Comparison of ENCODE assay signal across 11 mouse cellular contexts in genomic region chr5:121686113-121686898, GRCm38 (mm10). TPM values are rescaled to one million over a fixed set of nuclear protein-coding genes. Genes with fewer than 3 reads are reported as not detected.
DNase-seq lines count a peak whose midpoint lies in the region; ATAC-seq and TF ChIP-seq lines count a peak whose summit lies in the region.
"Had no signal": no experiment of that assay in that cellular context is flagged by ENCODE, and none has a peak within 500 bp of the region (broad histone marks: within the 10 kb centered on the region; RNA-seq: fewer than 3 reads in every experiment).

No protein-coding gene starts in this region.

- no peak overlapping the region for H3K27ac ChIP-seq in kidney, embryonic 14.5 days (ENCODE audit: low read depth, low read length)
- H3K27ac ChIP-seq in ES-Bruce4 (ENCODE audit: insufficient read depth, low read length): no peak overlapping the region
- peak overlapping the region; percentile 7; the same call in 1 of the 2 replicates for H3K27ac ChIP-seq in brown adipose tissue, adult 24 weeks (replicated peaks; ENCODE audit: low read depth, low read length)
- H3K27ac ChIP-seq in liver, embryonic 13.5 days: no peak overlapping the region
- H3K27ac ChIP-seq: hindbrain, embryonic 10.5 days; limb, embryonic 12.5 days; midbrain, embryonic 12.5 days had no signal

- peak; percentile 43 for DNase-seq in kidney, adult 11 months
- no peak for DNase-seq in liver, embryonic 13.5 days
- no peak for DNase-seq in adipocyte (ENCODE audit: low spot score)
- DNase-seq: thymus, postnatal 36 days had no signal

- H3K9ac ChIP-seq in kidney, embryonic 14.5 days (ENCODE audit: low read depth, low read length): no peak overlapping the region
- H3K9ac ChIP-seq in ES-Bruce4 (ENCODE audit: low read depth, poor library complexity, severe bottlenecking): no peak overlapping the region
- H3K9ac ChIP-seq in liver, embryonic 13.5 days: no peak overlapping the region
- H3K9ac ChIP-seq: limb, embryonic 12.5 days; midbrain, embryonic 12.5 days had no signal

- ATAC-seq in kidney, embryonic 14.5 days (ENCODE audit: low FRiP score, low TSS enrichment): no peak
- peak; percentile 37; the same call in 1 of the 2 replicates for ATAC-seq in liver, embryonic 13.5 days (ENCODE audit: low read depth)
- ATAC-seq in megakaryocyte-erythroid progenitor cell, adult 5-6 weeks (replicated peaks; ENCODE audit: low FRiP score, low TSS enrichment, poor library complexity, severe bottlenecking): no peak

- no peak for TF ChIP-seq POLR2A in ES-Bruce4 (IDR thresholded peaks at IDR 0.05; ENCODE audit: insufficient read depth, low read length)

- WGBS in kidney, embryonic 14.5 days: 79% methylated on average over 15 of the region's 15 CpGs
- WGBS in liver, embryonic 13.5 days (ENCODE audit: insufficient replicate concordance): 77% methylated on average over 15 of the region's 15 CpGs

- TF ChIP-seq EP300 in ES-Bruce4 (IDR thresholded peaks at IDR 0.05; ENCODE audit: insufficient read depth, low read depth, low read length): no peak

- H3K36me3 ChIP-seq in kidney, embryonic 14.5 days (ENCODE audit: control insufficient read depth, insufficient read depth, low read length): peaks cover 43% of the 10 kb centered on the region
- H3K36me3 ChIP-seq in ES-Bruce4 (ENCODE audit: control insufficient read depth, insufficient read depth, low read length, poor library complexity, severe bottlenecking): peaks cover 15% of the 10 kb centered on the region
- peaks cover 60% of the 10 kb centered on the region for H3K36me3 ChIP-seq in liver, embryonic 13.5 days

- H3K9me3 ChIP-seq in kidney, embryonic 14.5 days (ENCODE audit: control insufficient read depth, low read length): no peaks in the 10 kb centered on the region
- H3K9me3 ChIP-seq in ES-Bruce4 (replicated peaks; ENCODE audit: control insufficient read depth, insufficient read depth, low read length, poor library complexity, severe bottlenecking): no peaks in the 10 kb centered on the region
- no peaks in the 10 kb centered on the region for H3K9me3 ChIP-seq in liver, embryonic 13.5 days (replicated peaks)
- H3K9me3 ChIP-seq: hindbrain, embryonic 10.5 days; limb, embryonic 12.5 days; midbrain, embryonic 12.5 days had no signal

- no peak overlapping the region for H3K4me3 ChIP-seq in kidney, embryonic 14.5 days (ENCODE audit: low read length)
- H3K4me3 ChIP-seq in ES-Bruce4 (ENCODE audit: low read depth, low read length): no peak overlapping the region
- no peak overlapping the region for H3K4me3 ChIP-seq in brown adipose tissue, adult 24 weeks (ENCODE audit: insufficient read depth, low read depth, low read length)
- no peak overlapping the region for H3K4me3 ChIP-seq in liver, embryonic 13.5 days (replicated peaks)
- H3K4me3 ChIP-seq: hindbrain, embryonic 10.5 days; limb, embryonic 12.5 days; midbrain, embryonic 12.5 days had no signal

- no peaks in the 10 kb centered on the region for H3K27me3 ChIP-seq in kidney, embryonic 14.5 days (ENCODE audit: control insufficient read depth, insufficient read depth, low read length)
- no peaks in the 10 kb centered on the region for H3K27me3 ChIP-seq in ES-Bruce4 (ENCODE audit: control insufficient read depth, insufficient read depth, low read length, poor library complexity, severe bottlenecking)
- no peaks in the 10 kb centered on the region for H3K27me3 ChIP-seq in liver, embryonic 13.5 days
- H3K27me3 ChIP-seq: limb, embryonic 12.5 days; midbrain, embryonic 12.5 days had no signal

- TF ChIP-seq CTCF in ES-Bruce4 (IDR thresholded peaks at IDR 0.05; ENCODE audit: low read depth, low read length): peak; percentile 19

- no peaks in the 10 kb centered on the region for H3K4me1 ChIP-seq in kidney, embryonic 14.5 days (ENCODE audit: control insufficient read depth, insufficient read depth, low read length)
- no peaks in the 10 kb centered on the region for H3K4me1 ChIP-seq in ES-Bruce4 (ENCODE audit: control insufficient read depth, insufficient read depth, low read length)
- H3K4me1 ChIP-seq in brown adipose tissue, adult 24 weeks (ENCODE audit: control insufficient read depth, insufficient read depth, insufficient read length, low read length): peaks cover 13% of the 10 kb centered on the region
- H3K4me1 ChIP-seq in liver, embryonic 13.5 days (replicated peaks): peaks cover 11% of the 10 kb centered on the region; the same call in 1 of the 2 replicates
- H3K4me1 ChIP-seq: hindbrain, embryonic 10.5 days; limb, embryonic 12.5 days; midbrain, embryonic 12.5 days had no signal

- H3K4me2 ChIP-seq in kidney, embryonic 14.5 days (replicated peaks; ENCODE audit: low read depth, low read length): no peak overlapping the region
- no peak overlapping the region for H3K4me2 ChIP-seq in liver, embryonic 13.5 days
- H3K4me2 ChIP-seq: limb, embryonic 12.5 days; midbrain, embryonic 12.5 days had no signal

RNA-seq across cellular contexts. Expression of gene Atxn2, which starts 24.8 kb away (rescaled TPM):
- 76.6 and 88.5 TPM in 2 replicates for polyA plus RNA-seq in kidney, embryonic 14.5 days (2014; fragmentation: Nextera tagmentation; extraction: Ambion mirVana)
- polyA plus RNA-seq in ES-Bruce4 (2011; ENCODE audit: insufficient read depth, insufficient read length, low read depth, missing spikeins): 269 and 284 TPM in 2 replicates
- polyA plus RNA-seq in brown adipose tissue, adult 24 weeks (2012; ENCODE audit: insufficient read depth, insufficient read length, missing spikeins): 126 and 135 TPM in 2 replicates
- 16.0 and 17.6 TPM in 2 replicates for polyA plus RNA-seq in liver, embryonic 13.5 days (2015; fragmentation: Nextera tagmentation; extraction: Ambion mirVana)
- total RNA-seq in megakaryocyte-erythroid progenitor cell, adult 5-6 weeks (2014; fragmentation: Nextera tagmentation): 117 and 144 TPM in 2 replicates
- total RNA-seq in megakaryocyte-erythroid progenitor cell, adult 5-6 weeks (2017): 39.4 and 41.0 TPM in 2 replicates

RNA-seq across cellular contexts. Expression of gene Brap, which starts 25.9 kb away (rescaled TPM):
- polyA plus RNA-seq in kidney, embryonic 14.5 days (2014; fragmentation: Nextera tagmentation; extraction: Ambion mirVana): 20.5 and 35.2 TPM in 2 replicates
- polyA plus RNA-seq in ES-Bruce4 (2011; ENCODE audit: insufficient read depth, insufficient read length, low read depth, missing spikeins): 31.9 and 34.4 TPM in 2 replicates
- polyA plus RNA-seq in brown adipose tissue, adult 24 weeks (2012; ENCODE audit: insufficient read depth, insufficient read length, missing spikeins): 32.3 and 50.9 TPM in 2 replicates
- 23.9 and 25.5 TPM in 2 replicates for polyA plus RNA-seq in liver, embryonic 13.5 days (2015; fragmentation: Nextera tagmentation; extraction: Ambion mirVana)
- total RNA-seq in megakaryocyte-erythroid progenitor cell, adult 5-6 weeks (2014; fragmentation: Nextera tagmentation): 26.8 and 41.9 TPM in 2 replicates
- 57.6 and 62.5 TPM in 2 replicates for total RNA-seq in megakaryocyte-erythroid progenitor cell, adult 5-6 weeks (2017)

RNA-seq across cellular contexts. Expression of gene Acad10, which starts 26.0 kb away (rescaled TPM):
- polyA plus RNA-seq in kidney, embryonic 14.5 days (2014; fragmentation: Nextera tagmentation; extraction: Ambion mirVana): 1.7 and 3.2 TPM in 2 replicates
- polyA plus RNA-seq in ES-Bruce4 (2011; ENCODE audit: insufficient read depth, insufficient read length, low read depth, missing spikeins): 5.8 and 9.0 TPM in 2 replicates
- polyA plus RNA-seq in brown adipose tissue, adult 24 weeks (2012; ENCODE audit: insufficient read depth, insufficient read length, missing spikeins): 23.2 and 30.2 TPM in 2 replicates
- 2.0 and 2.4 TPM in 2 replicates for polyA plus RNA-seq in liver, embryonic 13.5 days (2015; fragmentation: Nextera tagmentation; extraction: Ambion mirVana)
- total RNA-seq in megakaryocyte-erythroid progenitor cell, adult 5-6 weeks (2014; fragmentation: Nextera tagmentation): 6.2 and 14.2 TPM in 2 replicates
- total RNA-seq in megakaryocyte-erythroid progenitor cell, adult 5-6 weeks (2017): 1.4 and 6.3 TPM in 2 replicates
